ENCODE assay signal across 20 mouse cellular contexts in the genomic region with DNA sequence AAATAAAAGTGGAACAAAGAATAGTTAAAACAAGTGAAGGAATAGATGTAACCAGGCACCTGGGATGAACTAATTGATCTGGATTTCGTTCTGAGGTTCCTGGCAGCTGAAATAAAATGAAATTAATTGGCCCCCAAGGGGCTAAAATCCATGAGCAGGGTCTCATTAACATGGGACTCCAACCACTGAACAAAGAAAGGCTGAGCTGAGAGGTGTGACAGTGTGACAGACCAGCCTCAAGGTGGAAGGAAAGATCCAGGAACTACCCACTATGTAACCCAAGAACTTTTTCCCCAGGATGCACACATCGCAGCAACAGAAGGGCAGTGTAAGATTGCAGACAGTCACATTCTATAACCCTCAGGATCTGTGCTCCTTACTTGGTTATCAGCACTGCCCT. TPM values are rescaled to one million over a fixed set of nuclear protein-coding genes. Genes with fewer than 3 reads are reported as not detected.
"Had no signal": no experiment of that assay in that cellular context is flagged by ENCODE, and none has a peak within 500 bp of the region (broad histone marks: within the 10 kb centered on the region; RNA-seq: fewer than 3 reads in every experiment).

No protein-coding gene starts in this region.

- H3K9ac ChIP-seq: intestine, embryonic 15.5 days; liver, embryonic 14.5 days; liver, postnatal 0 days; lung, embryonic 14.5 days; stomach, embryonic 15.5 days had no signal

- ATAC-seq: intestine, embryonic 15.5 days; liver, postnatal 0 days; lung, postnatal 0 days had no signal

- DNase-seq: kidney, adult 11 months; kidney, adult 8-10 months; kidney, postnatal 14 days; kidney, postnatal 4 days; layer of hippocampus, adult 9-11 months; layer of hippocampus, postnatal 36 days; liver, postnatal 0 days; lung, embryonic 14.5 days; retina, postnatal 1 day; right cerebral cortex, postnatal 25 days; spleen, adult 18-20 months; thymus, postnatal 25 days had no signal

- H3K4me1 ChIP-seq: intestine, embryonic 15.5 days; stomach, embryonic 15.5 days had no signal

- H3K9me3 ChIP-seq: intestine, embryonic 15.5 days; stomach, embryonic 15.5 days had no signal

- H3K4me3 ChIP-seq: intestine, embryonic 15.5 days; left cerebral cortex, adult 2 months; stomach, embryonic 15.5 days had no signal

- H3K4me2 ChIP-seq: intestine, embryonic 15.5 days; liver, embryonic 11.5 days; lung, embryonic 14.5 days; stomach, embryonic 15.5 days had no signal

- H3K27ac ChIP-seq: intestine, embryonic 15.5 days; left cerebral cortex, adult 2 months; liver, embryonic 14.5 days; macrophage; stomach, embryonic 15.5 days had no signal

- H3K27me3 ChIP-seq: intestine, embryonic 15.5 days; stomach, embryonic 15.5 days had no signal

- H3K36me3 ChIP-seq: intestine, embryonic 15.5 days; stomach, embryonic 15.5 days had no signal

RNA-seq across cellular contexts. Expression of a gene that starts 28.1 kb away (rescaled TPM):
- total RNA-seq: megakaryocyte, adult 5-6 weeks had no signal
- polyA plus RNA-seq: macrophage had no signal
